Mouse (Mus musculus): ENCODE data around the gene Wdsub1.

DNA sequence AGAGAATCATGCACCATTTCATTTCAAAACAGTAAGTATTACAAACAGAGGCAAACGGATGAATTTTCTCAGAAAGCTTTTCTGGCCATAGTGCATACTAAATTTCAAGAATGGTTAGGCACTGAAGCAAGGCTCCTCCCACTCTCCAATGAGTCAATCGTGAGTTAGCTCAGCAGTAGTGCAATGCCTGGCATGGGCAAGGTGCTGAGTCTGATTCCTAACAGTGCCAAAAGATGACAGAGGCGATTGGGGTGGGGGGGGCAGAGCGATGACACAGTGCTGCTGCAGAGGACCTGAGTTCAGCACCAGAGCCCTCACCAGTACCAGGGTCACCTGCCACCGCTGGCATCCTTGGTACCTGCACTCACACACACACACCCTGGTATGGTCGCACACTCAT is 11.9 kb downstream of the Wdsub1 start:
- no peak for TF ChIP-seq EP300 (IDR thresholded peaks at IDR 0.05; ENCODE audit: low read depth)
- TF ChIP-seq CTCF (IDR thresholded peaks at IDR 0.05; ENCODE audit: low read depth): no peak
